Mouse (Mus musculus) ES-E14 (cell line): ENCODE data around the gene Olig2.

Source experiments
- HCFC1 ChIP-seq: IDR thresholded peaks from 2 replicates; pipeline ENCODE4 v1.6.1; 2012; ENCODE audit warnings: low read length, inconsistent platforms, borderline replicate concordance; ENCODE audit not compliant: insufficient read depth
- MAFK ChIP-seq: IDR thresholded peaks from 2 replicates; pipeline ENCODE4 v1.6.1; 2014; ENCODE audit warnings: mild to moderate bottlenecking, low read depth, low read length, inconsistent platforms; ENCODE audit not compliant: insufficient read depth

DNA sequence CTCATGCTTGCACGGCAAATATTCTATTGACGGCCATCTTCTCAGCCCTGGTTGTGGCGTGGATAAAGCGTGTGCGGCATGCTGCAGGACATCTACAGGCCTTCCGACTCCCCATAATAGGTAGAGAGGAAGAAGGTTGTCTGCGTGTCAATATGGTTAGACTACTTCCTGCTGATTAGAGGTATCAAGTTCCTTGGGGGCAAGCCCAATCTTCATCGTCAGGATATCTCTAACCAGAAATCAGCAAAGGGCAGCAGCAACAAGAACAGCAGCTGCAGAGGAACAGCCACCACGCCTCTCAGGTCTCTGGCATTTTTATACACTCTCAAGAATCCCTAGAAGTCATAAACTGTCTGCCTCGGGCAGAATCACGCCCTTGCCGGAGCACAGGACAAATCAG lies 37.0 kb upstream of the Olig2 start:
- TF ChIP-seq HCFC1: no peak
- no peak for TF ChIP-seq MAFK
